Mouse (Mus musculus) G1E (cell line): ENCODE results near the gene Kdm1b. TPM values are rescaled to one million over a fixed set of nuclear protein-coding genes. Genes with fewer than 3 reads are reported as not detected.

ENCODE experiments used
- ATAC-seq: 2 replicates; pipeline ENCODE4 v1.8.0; 2016; ENCODE audit warnings: mild to moderate bottlenecking; ENCODE audit not compliant: insufficient number of reproducible peaks, poor library complexity, low FRiP score, severe bottlenecking; ENCODE audit errors: extremely low read depth
- DNase-seq: peaks from one replicate; pipeline ENCODE4 v3.0.0; 2012; ENCODE audit warnings: low spot score
- H3K27me3 ChIP-seq: 2 replicates; pipeline ENCODE4 v1.6.1; 2012; ENCODE audit warnings: mild to moderate bottlenecking, low read length, inconsistent platforms; ENCODE audit not compliant: insufficient read depth
- H3K36me3 ChIP-seq: replicated peaks from 2 replicates; pipeline ENCODE3; 2012; ENCODE audit warnings: mild to moderate bottlenecking, inconsistent platforms
- H3K4me1 ChIP-seq: 2 replicates; pipeline ENCODE4 v1.6.1; 2012; ENCODE audit warnings: low read depth, low read length, inconsistent platforms, mixed read lengths; ENCODE audit not compliant: insufficient read depth
- H3K4me3 ChIP-seq: 2 replicates; pipeline ENCODE4 v1.5.1; 2012; ENCODE audit warnings: low read depth, mild to moderate bottlenecking, inconsistent platforms, low read length, moderate library complexity, mixed read lengths
- H3K9me3 ChIP-seq: replicated peaks from 2 replicates; pipeline ENCODE4 v1.6.1; 2012; ENCODE audit warnings: inconsistent platforms
- CTCF ChIP-seq: IDR thresholded peaks from 2 replicates; pipeline ENCODE4 v1.5.1; 2012; ENCODE audit warnings: low read depth, low read length, inconsistent platforms, mixed read lengths
- GATA1 ChIP-seq: IDR thresholded peaks from 2 replicates; pipeline ENCODE4 v1.6.1; 2012; ENCODE audit warnings: borderline replicate concordance, low read length, inconsistent platforms, mixed read lengths
- GATA2 ChIP-seq: IDR thresholded peaks from 2 replicates; pipeline ENCODE4 v1.6.1; 2012; ENCODE audit warnings: low read depth, low read length, inconsistent platforms, borderline replicate concordance
- POLR2AphosphoS5 ChIP-seq: IDR thresholded peaks from 2 replicates; pipeline ENCODE4 v1.6.1; 2012; ENCODE audit warnings: low read depth, low read length, inconsistent platforms; ENCODE audit not compliant: insufficient replicate concordance
- TAL1 ChIP-seq: conservative IDR thresholded peaks from 2 replicates; pipeline ENCODE4 v1.6.1; 2012; ENCODE audit warnings: low read depth, low read length, inconsistent platforms, mixed read lengths
- polyA plus RNA-seq: library from polyadenylated mRNA; stranded (reverse); fragments of >175 nt; gene quantifications from 2 replicates; pipeline ENCODE4 v1.2.3, GENCODE M21; 2012
- total RNA-seq, 2 experiments: library from RNA; stranded (forward) in 1 of 2; stranded (reverse) in 1 of 2; fragments of 200-1000 nt in 1 of 2; fragments of >200 nt in 1 of 2; fragmentation: Nextera tagmentation in 1 of 2; gene quantifications; 2 replicates each; pipeline ENCODE4 v1.2.3; 2014 to 2017

Kdm1b gene
- total and polyA plus RNA-seq, 3 experiments, result 2.6 to 15.2 (median 9.3) TPM

- DNase-seq (no peak), ATAC-seq (no peak)
- Histone ChIP-seq H3K27me3 (no peaks in the 10 kb centered on the region), H3K36me3 (peaks cover 66% of the 10 kb centered on the region), H3K4me1 (peaks cover 37% of the 10 kb centered on the region), H3K9me3 (no peaks in the 10 kb centered on the region), H3K4me3 (no peak overlapping the region)
- TF ChIP-seq GATA2, result no peak
- no peak for TF ChIP-seq POLR2AphosphoS5
- TF ChIP-seq TAL1, result no peak
- no peak for TF ChIP-seq GATA1
- no peak for TF ChIP-seq CTCF
Measured at GRCm38 (mm10) chr13:47100587-47100986, 57.3 kb downstream of the Kdm1b start.

DNA sequence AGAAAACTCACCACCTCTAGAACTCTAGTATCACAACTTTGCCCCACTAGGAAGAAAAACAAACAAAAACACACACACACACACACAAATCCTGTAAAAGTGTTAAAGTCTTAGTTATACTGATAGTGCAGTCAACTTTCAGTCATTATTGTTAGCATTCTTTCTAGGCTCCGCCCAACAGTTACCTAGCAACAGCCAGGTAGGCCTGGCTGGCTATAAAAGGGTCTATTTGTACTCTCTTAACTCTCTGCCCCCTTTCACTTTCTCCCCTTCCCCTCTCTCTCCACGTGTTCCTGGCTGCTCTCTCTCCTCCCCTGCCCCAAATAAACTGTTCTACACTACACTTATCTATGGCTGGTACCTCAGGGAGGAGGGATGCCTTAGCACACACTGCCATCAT lies 60.8 kb downstream of the Kdm1b start:
- Histone ChIP-seq H3K4me1 (peaks cover 42% of the 10 kb centered on the region), H3K36me3 (peaks cover 37% of the 10 kb centered on the region), H3K9me3 (no peaks in the 10 kb centered on the region), H3K4me3 (peak overlapping the region; percentile 86), H3K27me3 (no peaks in the 10 kb centered on the region)
- ATAC-seq, result no peak
- TF ChIP-seq TAL1, result no peak
- TF ChIP-seq GATA1, result no peak
- TF ChIP-seq GATA2, result no peak
- TF ChIP-seq CTCF, result no peak
- no peak for TF ChIP-seq POLR2AphosphoS5
- DNase-seq, result no peak

DNA sequence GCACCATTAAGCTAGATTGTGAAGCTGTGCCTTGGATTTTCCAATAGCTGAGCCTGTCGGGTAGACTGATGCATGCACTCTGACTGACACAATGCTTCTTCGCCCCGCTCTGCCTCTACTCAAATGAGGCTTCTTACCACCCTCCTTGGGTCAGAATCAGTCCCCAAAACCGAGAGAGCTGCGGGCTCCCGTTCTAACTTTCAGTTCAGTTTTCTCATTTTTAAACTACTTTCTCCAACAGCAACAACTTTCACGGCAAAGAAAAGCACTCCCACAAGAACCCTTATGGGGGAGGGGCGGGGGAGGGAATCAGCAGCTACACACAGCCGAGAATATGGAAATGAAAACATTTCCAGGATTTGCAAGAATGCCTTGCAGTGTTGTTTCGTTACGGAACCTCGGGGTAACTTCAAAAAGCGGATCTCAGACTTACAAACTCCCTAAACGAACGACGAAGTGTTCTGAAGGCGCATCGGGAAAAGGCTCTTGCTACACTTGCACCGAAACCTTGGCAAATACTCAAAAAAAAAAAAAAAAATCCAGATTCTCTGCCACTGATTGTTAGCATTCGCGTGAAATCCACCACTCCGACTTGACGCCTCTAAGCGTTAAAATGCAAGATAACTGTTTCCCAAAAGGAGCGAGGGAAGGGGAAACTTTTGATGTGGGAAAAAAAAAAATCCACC lies 61.7 kb downstream of the Kdm1b start:
- DNase-seq (no peak), ATAC-seq (no peak)
- Histone ChIP-seq H3K4me1 (peaks cover 46% of the 10 kb centered on the region), H3K36me3 (peaks cover 30% of the 10 kb centered on the region), H3K4me3 (peak overlapping the region; percentile 86), H3K9me3 (no peaks in the 10 kb centered on the region), H3K27me3 (no peaks in the 10 kb centered on the region)
- no peak for TF ChIP-seq GATA1
- no peak for TF ChIP-seq POLR2AphosphoS5
- no peak for TF ChIP-seq CTCF
- TF ChIP-seq GATA2, result no peak

DNA sequence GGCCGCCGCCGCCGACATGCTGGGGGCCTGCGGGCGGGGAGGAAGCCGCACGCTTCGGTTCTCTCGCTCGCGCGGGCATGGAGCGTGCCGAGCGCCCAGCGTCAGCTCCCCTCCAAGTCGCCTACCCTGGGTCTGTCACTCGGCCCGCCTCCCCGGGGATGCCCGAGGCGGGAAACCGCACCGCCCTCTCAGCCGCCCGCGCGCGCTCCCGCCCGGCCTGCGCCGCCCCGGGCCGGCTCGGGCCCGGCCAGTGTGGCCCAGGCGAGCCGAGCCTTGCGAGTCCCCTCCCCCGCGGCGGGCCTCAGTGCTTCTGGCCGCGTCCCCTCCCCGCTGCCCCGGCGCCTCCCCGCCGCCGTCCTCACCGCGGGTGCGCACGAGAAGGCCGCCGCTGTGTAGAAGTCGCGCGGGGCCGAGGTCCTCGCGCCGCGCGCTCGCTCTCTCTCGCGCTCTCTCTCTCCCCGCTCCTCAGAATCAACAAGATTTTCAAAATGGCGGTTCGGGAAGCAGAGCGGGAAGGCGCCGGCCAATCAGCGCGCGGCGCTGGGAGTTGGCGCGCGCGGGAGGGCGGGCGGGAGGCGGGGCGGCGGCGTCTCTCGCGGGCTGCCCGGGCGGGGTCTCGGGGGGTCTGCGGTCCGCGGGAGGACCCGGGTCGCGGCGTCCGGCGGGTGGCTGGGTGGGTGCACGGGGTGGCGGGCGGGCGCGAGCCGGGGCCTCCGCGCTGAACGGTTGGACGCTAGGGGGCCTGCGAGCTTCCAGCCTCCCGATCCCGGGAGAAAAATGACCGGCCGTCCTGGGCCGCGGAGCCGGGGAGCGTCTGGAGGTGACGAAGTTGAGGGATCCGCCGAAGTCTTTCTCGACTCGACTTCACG lies 62.6 kb downstream of the Kdm1b start, which contains the start of gene Dek:
Gene Dek (minus strand): TSS at position 491 of the 869 bp plus-strand sequence.
- ATAC-seq (peak; percentile 38), DNase-seq (peak; percentile 80)
- no peak for TF ChIP-seq CTCF
- TF ChIP-seq GATA1, result no peak
- TF ChIP-seq POLR2AphosphoS5, result no peak
- no peak for TF ChIP-seq TAL1
- TF ChIP-seq GATA2, result no peak
- Histone ChIP-seq H3K9me3 (no peaks in the 10 kb centered on the region), H3K27me3 (no peaks in the 10 kb centered on the region), H3K36me3 (peaks cover 24% of the 10 kb centered on the region), H3K4me3 (peak within 1 kb of the TSS; percentile 86), H3K4me1 (peaks cover 51% of the 10 kb centered on the region)

DNA sequence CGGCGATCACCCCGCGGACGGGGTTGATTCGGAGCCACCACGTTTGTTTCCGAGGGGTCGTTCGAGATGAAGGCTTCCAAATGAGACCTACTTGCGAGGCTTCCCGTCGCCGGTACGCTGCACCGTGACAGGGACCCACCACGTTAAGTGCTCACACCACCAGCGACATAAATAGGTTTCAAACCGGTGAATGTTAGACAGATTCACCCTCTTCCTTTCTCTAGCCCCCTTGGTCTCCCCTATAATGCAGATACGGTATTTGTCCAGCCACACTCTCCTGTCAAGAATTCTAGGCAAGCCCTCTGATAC lies 63.2 kb downstream of the Kdm1b start:
- Histone ChIP-seq H3K36me3 (peaks cover 24% of the 10 kb centered on the region), H3K4me3 (peak overlapping the region; percentile 86), H3K4me1 (peaks cover 51% of the 10 kb centered on the region), H3K27me3 (no peaks in the 10 kb centered on the region), H3K9me3 (no peaks in the 10 kb centered on the region)
- ATAC-seq (no peak), DNase-seq (no peak)
- TF ChIP-seq GATA2 (no peak), POLR2AphosphoS5 (no peak), CTCF (no peak), GATA1 (no peak), TAL1 (no peak)

DNA sequence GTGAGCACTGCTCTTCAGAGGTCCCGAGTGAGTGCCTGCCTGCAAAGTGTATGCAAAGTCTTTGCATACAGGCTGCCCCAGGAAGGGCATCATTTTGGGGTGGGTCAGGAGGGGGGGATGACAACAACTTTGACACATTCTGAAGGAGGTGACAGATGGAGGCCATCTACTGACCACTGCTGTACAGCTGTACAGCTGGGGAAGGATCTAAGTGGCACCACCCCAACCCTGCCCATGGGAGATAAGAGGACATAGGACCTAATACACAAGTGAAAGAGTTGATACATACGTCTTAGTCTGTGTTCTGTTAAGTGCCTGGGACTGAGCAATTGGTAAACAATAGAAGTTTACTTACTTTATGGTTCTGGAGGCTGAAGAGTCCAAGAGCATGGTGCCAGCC lies 65.9 kb downstream of the Kdm1b start:
- no peak for TF ChIP-seq GATA2
- TF ChIP-seq GATA1, result no peak
- TF ChIP-seq TAL1, result peak; percentile 82
- TF ChIP-seq CTCF, result no peak
- Histone ChIP-seq H3K9me3 (no peaks in the 10 kb centered on the region), H3K27me3 (no peaks in the 10 kb centered on the region), H3K36me3 (peaks cover 9% of the 10 kb centered on the region), H3K4me3 (peak overlapping the region; percentile 61; the same call in 1 of the 2 replicates), H3K4me1 (peaks cover 64% of the 10 kb centered on the region)
- DNase-seq (no peak), ATAC-seq (peak; percentile 35; the same call in 1 of the 2 replicates)
